Mouse (Mus musculus): ENCODE measurements around the gene Baiap2.

Baiap2 gene

DNA sequence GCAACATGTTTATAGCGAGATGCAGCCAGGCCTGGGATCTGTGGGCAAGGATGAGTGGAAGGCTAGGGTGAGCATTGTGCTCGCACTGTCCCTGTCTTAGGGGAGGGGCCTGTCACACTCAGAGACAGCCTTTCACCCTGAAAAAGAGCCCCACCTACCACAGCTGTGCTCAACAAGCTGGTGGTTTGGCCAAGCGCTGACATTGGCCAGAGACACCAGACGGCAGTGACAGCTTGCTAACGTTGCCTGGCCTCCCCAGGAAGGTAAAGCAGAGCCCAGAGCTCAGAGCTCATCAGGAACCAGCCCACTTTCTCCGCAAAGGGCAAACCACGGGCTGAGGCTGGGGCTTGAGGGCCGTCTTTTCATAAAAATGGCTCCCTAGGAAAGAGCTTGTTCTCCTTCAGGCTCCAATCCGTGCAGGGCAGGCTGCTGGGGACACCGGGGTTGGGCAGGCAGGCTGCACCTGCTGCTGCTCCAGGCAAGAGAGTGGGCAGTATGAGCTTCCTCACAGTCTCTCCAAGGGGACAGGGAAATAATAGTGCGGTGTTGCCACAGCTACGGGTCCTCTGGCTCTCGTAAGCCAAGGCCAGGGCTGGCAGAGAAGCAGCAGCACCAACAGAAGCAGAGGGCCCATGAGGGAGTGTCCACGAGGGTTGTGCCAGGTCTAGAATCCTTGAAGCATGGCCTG is 108.7 kb downstream of the Baiap2 start:
- in situ Hi-C loops (cut with MboI; ENCODE audit: unreplicated experiment in 2 of 2) = no loop called here

DNA sequence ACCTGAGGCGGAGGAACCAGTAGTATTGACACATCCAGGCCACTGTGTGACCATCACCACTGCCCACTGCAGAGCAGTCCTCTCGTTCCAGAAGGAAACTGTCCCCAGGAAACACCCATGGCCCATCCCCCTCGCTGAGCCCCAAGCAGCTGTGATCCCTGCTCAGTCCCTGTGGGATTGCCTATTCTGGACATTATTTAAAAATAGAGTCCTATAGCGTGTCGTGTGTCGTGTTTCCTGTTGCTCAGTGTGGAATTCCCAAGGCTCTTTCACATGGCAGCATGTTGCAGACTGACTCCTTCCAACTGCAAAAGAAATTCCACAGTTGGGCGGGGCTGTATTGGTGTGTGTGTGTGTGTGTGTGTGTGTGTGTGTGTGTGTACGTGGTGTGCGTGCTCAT is 109.7 kb downstream of the Baiap2 start:
- in situ Hi-C loops (cut with MboI; ENCODE audit: unreplicated experiment in 2 of 2) = no loop called here

DNA sequence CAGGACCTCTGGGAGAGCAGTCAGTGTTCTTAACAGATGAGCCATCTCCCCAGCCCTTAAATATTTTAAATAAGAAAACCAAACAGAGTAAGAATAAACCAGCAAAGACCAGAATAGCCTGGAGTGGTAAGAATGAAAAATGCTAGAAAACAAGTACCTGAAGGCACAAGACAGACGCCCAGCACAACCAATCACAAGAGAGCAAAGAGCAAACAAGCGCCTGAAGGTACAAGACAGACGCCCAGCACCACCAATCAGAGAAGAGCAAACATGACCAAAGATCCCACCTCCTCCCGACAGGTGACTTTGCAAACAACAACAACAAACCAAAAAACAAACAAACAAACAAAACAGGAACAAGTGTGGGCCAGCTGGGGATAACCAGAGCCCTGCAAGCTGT is 111.3 kb downstream of the Baiap2 start:
- in situ Hi-C loops (cut with MboI; ENCODE audit: unreplicated experiment in 2 of 2) = no loop called here

DNA sequence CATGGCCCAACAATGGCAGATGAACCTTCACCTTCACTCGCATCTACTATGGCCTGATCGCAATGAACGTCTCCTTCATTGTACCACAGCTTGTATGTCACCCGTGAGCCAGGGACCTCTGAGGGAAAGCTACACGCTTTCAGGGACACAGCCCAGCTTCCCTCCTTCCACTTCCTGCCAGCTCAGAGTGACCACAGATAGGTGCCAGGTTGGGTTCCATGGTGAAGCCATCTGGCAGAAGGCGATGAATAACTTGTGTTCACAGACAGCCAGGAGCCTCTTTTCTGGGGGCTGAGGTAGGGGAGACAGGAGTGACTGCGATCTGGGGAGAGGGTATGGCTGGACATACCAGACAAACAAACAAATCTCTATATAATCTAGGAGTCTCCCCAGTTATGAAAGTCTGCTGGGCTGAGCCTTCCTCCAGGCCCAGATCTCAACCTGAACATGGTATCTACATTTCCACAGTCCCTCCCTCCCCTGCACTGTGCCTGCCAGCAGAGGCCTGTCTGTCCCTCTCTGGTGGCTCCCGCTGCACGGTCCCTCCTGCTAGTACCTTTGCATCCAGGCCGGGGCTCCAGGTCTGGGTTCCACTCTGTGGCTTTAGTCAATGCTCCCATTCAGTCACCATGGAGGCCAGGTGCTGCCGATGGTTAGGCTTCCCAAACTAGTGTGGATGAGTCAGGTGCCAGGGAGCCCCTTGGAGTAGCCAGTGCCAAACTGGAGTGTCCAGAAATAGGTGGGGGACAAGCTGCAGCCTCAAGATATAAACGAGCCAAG is 113.6 kb downstream of the Baiap2 start:
- in situ Hi-C loops (cut with MboI; ENCODE audit: unreplicated experiment in 2 of 2) = no loop called here

All from v-Abl transformed pro-B cells (cell line).